11 mouse cellular contexts compared by ENCODE assay signal in genomic region chr10:94574451-94575333, GRCm38 (mm10).
DNase-seq lines count a peak whose midpoint lies in the region; ATAC-seq lines count a peak whose summit lies in the region.
"Had no signal": no experiment of that assay in that cellular context is flagged by ENCODE, and none has a peak within 500 bp of the region (broad histone marks: within the 10 kb centered on the region; RNA-seq: fewer than 3 reads in every experiment).

No protein-coding gene starts in this region.

- no peak overlapping the region for H3K4me3 ChIP-seq in lung, embryonic 15.5 days

- H3K27ac ChIP-seq in lung, embryonic 15.5 days: peak overlapping the region; percentile 33; the same call in 1 of the 2 replicates

- no peak for ATAC-seq in lung, embryonic 15.5 days (ENCODE audit: borderline replicate concordance, extremely low read depth, low FRiP score, low TSS enrichment)
- ATAC-seq: midbrain, embryonic 16.5 days had no signal

- no peak overlapping the region for H3K4me2 ChIP-seq in lung, embryonic 15.5 days

- intact Hi-C loops in heart, postnatal 10 days (cut with DNase I): loop anchor here (5.0 kb wide), 1 partner anchor 52 kb away; no protein-coding TSS in a partner anchor

- H3K36me3 ChIP-seq in lung, embryonic 15.5 days: no peaks in the 10 kb centered on the region

- H3K9ac ChIP-seq in lung, embryonic 15.5 days: no peak overlapping the region

- peak; percentile 43 for DNase-seq in gastrocnemius, adult 18-20 months (ENCODE audit: low spot score)
- DNase-seq in gastrocnemius, adult 8-10 months (ENCODE audit: low spot score in 2 of 2): no peak
- DNase-seq in adrenal gland, postnatal 25 days: peak; percentile 34
- peak; percentile 57 to 60 for DNase-seq in heart, postnatal 10 days
- no peak for DNase-seq in right cerebral cortex, adult 2 months (ENCODE audit: low spot score in 2 of 2)
- no peak for DNase-seq in gastrocnemius, postnatal 10 days
- no peak for DNase-seq in thymus, postnatal 10 days (ENCODE audit: low spot score in 2 of 2)
- DNase-seq: cerebellum, postnatal 10 days; right cerebral cortex, postnatal 14 days had no signal

- 50% methylated on average over 13 of the region's 13 CpGs for WGBS in lung, embryonic 15.5 days

- peaks cover 24% of the 10 kb centered on the region for H3K4me1 ChIP-seq in lung, embryonic 15.5 days

- no peaks in the 10 kb centered on the region for H3K27me3 ChIP-seq in lung, embryonic 15.5 days

- no peaks in the 10 kb centered on the region for H3K9me3 ChIP-seq in lung, embryonic 15.5 days

Comparison
In these comparisons a context has a peak if more than half of its experiments do, and no peak if none do; other contexts are left out.
1. DNase-seq: peak in gastrocnemius, adult 18-20 months (single experiment), adrenal gland, postnatal 25 days (single experiment) and heart, postnatal 10 days (2 of 2); none in gastrocnemius, adult 8-10 months (0 of 2), right cerebral cortex, adult 2 months (0 of 2), gastrocnemius, postnatal 10 days (single experiment) and thymus, postnatal 10 days (0 of 2).